Mouse (Mus musculus) E14TG2a.4 (cell line): ENCODE data around the gene Acrbp.

Experiments
- H3K27me3 ChIP-seq: 2 replicates; pipeline ENCODE4 v1.6.1; 2014; ENCODE audit warnings: low read length, control low read depth; ENCODE audit not compliant: insufficient read depth
- H3K36me3 ChIP-seq: 2 replicates; pipeline ENCODE4 v1.6.1; 2014; ENCODE audit warnings: low read length, control low read depth; ENCODE audit not compliant: insufficient read depth
- H3K4me1 ChIP-seq: replicated peaks from 2 replicates; pipeline ENCODE4 v1.6.1; 2014; ENCODE audit warnings: low read depth, low read length, control low read depth
- H3K4me3 ChIP-seq: replicated peaks from 2 replicates; pipeline ENCODE4 v1.5.1; 2014; ENCODE audit warnings: mild to moderate bottlenecking, low read length
- H3K9me3 ChIP-seq: 2 replicates; pipeline ENCODE4 v1.6.1; 2014; ENCODE audit warnings: low read length, control low read depth
- CTCF ChIP-seq: conservative IDR thresholded peaks from 2 replicates; pipeline ENCODE4 v1.5.1; 2014; ENCODE audit warnings: low read length
- NANOG ChIP-seq: IDR thresholded peaks from 2 replicates; pipeline ENCODE4 v1.6.1; 2014; ENCODE audit warnings: borderline replicate concordance, low read length, mixed read lengths
- POU5F1 ChIP-seq: IDR thresholded peaks from 2 replicates; pipeline ENCODE4 v1.6.1; 2014; ENCODE audit warnings: low read length, borderline replicate concordance

The Acrbp gene

GRCm38 (mm10) chr6:125031604-125032003 lies 17.9 kb upstream of the Acrbp start:
- Histone ChIP-seq H3K4me1 (peaks cover 17% of the 10 kb centered on the region), H3K4me3 (peak overlapping the region; percentile 50), H3K27me3 (no peaks in the 10 kb centered on the region), H3K36me3 (peaks cover 75% of the 10 kb centered on the region), H3K9me3 (no peaks in the 10 kb centered on the region)
- no peak for TF ChIP-seq NANOG
- TF ChIP-seq POU5F1 = no peak
- no peak for TF ChIP-seq CTCF

GRCm38 (mm10) chr6:125038666-125039065 lies 10.8 kb upstream of the Acrbp start:
- Histone ChIP-seq H3K27me3 (no peaks in the 10 kb centered on the region), H3K9me3 (no peaks in the 10 kb centered on the region), H3K4me1 (peaks cover 36% of the 10 kb centered on the region), H3K4me3 (peak overlapping the region; percentile 91), H3K36me3 (peaks cover 68% of the 10 kb centered on the region)
- TF ChIP-seq NANOG (no peak), CTCF (no peak), POU5F1 (no peak)

- H3K9me3 ChIP-seq = no peaks in the 10 kb centered on the region
- peaks cover 36% of the 10 kb centered on the region for H3K4me1 ChIP-seq
- peak overlapping the region; percentile 91 for H3K4me3 ChIP-seq
- H3K27me3 ChIP-seq = no peaks in the 10 kb centered on the region
- TF ChIP-seq NANOG = no peak
- no peak for TF ChIP-seq POU5F1
- no peak for TF ChIP-seq CTCF
- peaks cover 68% of the 10 kb centered on the region for H3K36me3 ChIP-seq
Measured at GRCm38 (mm10) chr6:125039131-125039530, 10.4 kb upstream of the Acrbp start.

GRCm38 (mm10) chr6:125039533-125040153 lies 9.8 kb upstream of the Acrbp start, which contains the start of gene Ing4:
Ing4 (plus strand) TSS chr6:125039760.
- H3K9me3 ChIP-seq = no peaks in the 10 kb centered on the region
- peak within 1 kb of the TSS; percentile 91 for H3K4me3 ChIP-seq
- H3K36me3 ChIP-seq = peaks cover 68% of the 10 kb centered on the region
- TF ChIP-seq POU5F1 (no peak), NANOG (no peak), CTCF (no peak)
- no peaks in the 10 kb centered on the region for H3K27me3 ChIP-seq
- peaks cover 36% of the 10 kb centered on the region for H3K4me1 ChIP-seq

- Histone ChIP-seq H3K4me3 (peak overlapping the region; percentile 91), H3K4me1 (peaks cover 36% of the 10 kb centered on the region), H3K9me3 (no peaks in the 10 kb centered on the region), H3K36me3 (peaks cover 68% of the 10 kb centered on the region), H3K27me3 (no peaks in the 10 kb centered on the region)
- TF ChIP-seq POU5F1 (no peak), CTCF (no peak), NANOG (no peak)
Measured at GRCm38 (mm10) chr6:125040221-125040620, 9.3 kb upstream of the Acrbp start.

- peaks cover 67% of the 10 kb centered on the region for H3K36me3 ChIP-seq
- TF ChIP-seq CTCF (no peak), NANOG (no peak), POU5F1 (no peak)
- H3K9me3 ChIP-seq = no peaks in the 10 kb centered on the region
- H3K4me3 ChIP-seq = no peak overlapping the region
- peaks cover 42% of the 10 kb centered on the region for H3K4me1 ChIP-seq
- no peaks in the 10 kb centered on the region for H3K27me3 ChIP-seq
Measured at GRCm38 (mm10) chr6:125041047-125041446, 8.4 kb upstream of the Acrbp start.

- Histone ChIP-seq H3K4me1 (peaks cover 50% of the 10 kb centered on the region), H3K4me3 (no peak overlapping the region), H3K27me3 (no peaks in the 10 kb centered on the region), H3K36me3 (peaks cover 66% of the 10 kb centered on the region), H3K9me3 (no peaks in the 10 kb centered on the region)
- TF ChIP-seq POU5F1 (no peak), CTCF (no peak), NANOG (no peak)
Measured at GRCm38 (mm10) chr6:125042081-125042480, 7.4 kb upstream of the Acrbp start.

GRCm38 (mm10) chr6:125046691-125047090 lies 2.8 kb upstream of the Acrbp start:
- no peaks in the 10 kb centered on the region for H3K9me3 ChIP-seq
- TF ChIP-seq POU5F1 (no peak), CTCF (peak; percentile 83)
- peaks cover 65% of the 10 kb centered on the region for H3K4me1 ChIP-seq
- no peak overlapping the region for H3K4me3 ChIP-seq
- peaks cover 6% of the 10 kb centered on the region; the same call in 1 of the 2 replicates for H3K27me3 ChIP-seq
- peaks cover 72% of the 10 kb centered on the region for H3K36me3 ChIP-seq

GRCm38 (mm10) chr6:125051237-125051636 lies 1.7 kb downstream of the Acrbp start:
- peak overlapping the region; percentile 20 for H3K4me3 ChIP-seq

More at GRCm38 (mm10) chr6:125051237-125051636, 1.7 kb downstream of the Acrbp start:
- Histone ChIP-seq H3K27me3 (peaks cover 6% of the 10 kb centered on the region; the same call in 1 of the 2 replicates), H3K9me3 (no peaks in the 10 kb centered on the region), H3K36me3 (peaks cover 53% of the 10 kb centered on the region), H3K4me1 (peaks cover 61% of the 10 kb centered on the region)
- TF ChIP-seq CTCF = peak; percentile 80
- no peak for TF ChIP-seq POU5F1
- TF ChIP-seq NANOG = no peak
